Mouse (Mus musculus): Measurements from ENCODE around the gene Napsa.

Napsa gene

GRCm38 (mm10) chr7:44572956-44573484 is 840 bp downstream of the Napsa start:
- DNase-seq: no peak

GRCm38 (mm10) chr7:44576333-44576844 is 4.2 kb downstream of the Napsa start:
- no peak for DNase-seq

DNA sequence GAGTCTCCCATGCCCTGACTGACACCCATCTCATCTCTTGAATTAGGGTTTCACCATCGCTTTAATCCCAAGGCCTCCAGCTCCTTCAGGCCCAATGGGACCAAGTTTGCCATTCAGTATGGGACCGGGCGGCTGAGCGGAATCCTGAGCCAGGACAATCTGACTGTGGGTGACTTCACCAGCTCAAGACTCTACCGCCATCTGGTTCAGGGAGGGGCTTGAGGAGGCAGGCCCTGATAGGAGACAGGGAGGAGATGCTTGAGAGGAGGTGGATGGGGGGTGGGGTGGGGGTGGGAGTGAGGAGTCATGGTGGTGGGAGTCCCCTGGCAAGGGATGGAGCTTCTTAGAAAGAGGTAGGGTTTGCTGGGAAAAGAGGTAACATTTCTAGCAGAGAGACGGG is 9.5 kb downstream of the Napsa start:
- no peak for DNase-seq

DNA sequence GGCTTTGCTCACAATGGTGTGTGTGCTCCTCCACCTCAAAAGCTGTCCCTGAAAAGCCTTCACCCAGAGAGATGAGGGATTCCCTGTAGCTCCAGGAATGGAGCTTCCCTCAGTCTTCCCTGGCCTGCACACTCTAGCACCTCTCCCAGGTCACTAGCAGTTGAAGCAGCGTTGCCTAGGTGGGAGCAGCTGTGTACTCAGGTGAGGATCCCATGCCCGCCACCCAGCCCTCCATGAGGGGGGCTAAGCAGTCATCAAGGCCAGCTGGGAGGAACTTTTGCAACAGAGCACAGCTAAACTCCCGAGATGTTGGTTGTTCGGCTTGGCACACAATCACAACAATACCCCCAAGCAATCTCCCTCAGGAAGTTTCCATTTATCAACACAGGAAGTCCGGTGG is 10.5 kb downstream of the Napsa start:
- DNase-seq: no peak

GRCm38 (mm10) chr7:44583146-44583545 is 11.0 kb downstream of the Napsa start:
- DNase-seq: no peak

- no peak for DNase-seq
Measured at GRCm38 (mm10) chr7:44584265-44584804, 12.2 kb downstream of the Napsa start.

DNA sequence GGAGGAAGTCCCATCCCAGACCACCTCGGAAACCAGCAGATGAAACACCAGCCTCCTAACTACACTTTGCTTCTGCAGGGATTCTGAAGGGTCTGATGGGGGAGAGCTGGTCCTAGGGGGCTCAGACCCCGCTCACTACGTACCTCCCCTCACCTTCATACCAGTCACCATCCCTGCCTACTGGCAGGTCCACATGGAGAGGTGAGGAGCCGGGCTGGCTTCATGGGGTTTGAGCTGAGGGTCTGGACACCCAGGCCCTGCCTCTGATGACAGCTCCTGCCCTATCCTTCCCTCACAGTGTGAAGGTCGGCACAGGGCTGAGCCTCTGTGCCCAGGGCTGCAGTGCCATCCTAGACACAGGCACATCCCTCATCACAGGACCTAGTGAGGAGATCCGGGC is 12.7 kb downstream of the Napsa start:
- no peak for DNase-seq

GRCm38 (mm10) chr7:44585606-44586005 is 13.4 kb downstream of the Napsa start:
- DNase-seq: no peak

DNA sequence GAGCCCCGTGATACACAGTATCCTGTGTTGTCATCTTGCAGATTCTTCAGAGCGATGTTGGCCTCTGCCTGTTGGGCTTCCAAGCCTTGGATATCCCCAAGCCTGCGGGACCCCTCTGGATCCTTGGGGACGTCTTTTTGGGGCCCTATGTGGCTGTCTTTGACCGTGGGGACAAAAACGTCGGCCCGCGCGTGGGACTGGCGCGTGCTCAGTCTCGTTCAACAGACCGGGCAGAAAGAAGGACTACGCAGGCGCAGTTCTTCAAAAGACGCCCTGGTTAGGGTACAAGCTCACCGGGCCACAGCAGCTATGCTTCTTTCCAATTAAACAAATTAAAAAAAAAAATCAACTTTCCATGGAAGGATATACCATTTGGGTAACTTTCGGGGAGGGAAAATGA is 14.3 kb downstream of the Napsa start:
- no peak for DNase-seq

GRCm38 (mm10) chr7:44586930-44587329 is 14.8 kb downstream of the Napsa start:
- DNase-seq: no peak

DNA sequence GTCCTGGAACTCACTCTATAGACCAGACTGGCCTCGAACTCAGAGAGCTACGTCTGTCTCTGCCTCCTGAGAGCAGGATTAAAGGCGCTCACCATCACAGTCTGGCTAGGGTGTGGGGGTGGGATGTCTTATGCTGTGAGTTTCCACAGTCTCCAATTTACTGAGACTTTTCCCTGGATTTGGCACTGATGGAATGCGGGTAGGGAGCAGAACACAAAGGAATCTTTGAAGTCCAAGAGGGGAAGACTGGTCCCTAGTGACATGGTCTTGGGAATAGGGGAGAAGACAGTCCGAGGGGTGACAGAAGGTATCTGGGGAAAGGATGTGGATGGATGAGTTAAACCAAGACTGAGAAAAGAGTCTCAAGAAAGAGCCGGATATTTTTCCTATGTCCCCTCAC is 15.5 kb downstream of the Napsa start:
- DNase-seq: no peak

DNA sequence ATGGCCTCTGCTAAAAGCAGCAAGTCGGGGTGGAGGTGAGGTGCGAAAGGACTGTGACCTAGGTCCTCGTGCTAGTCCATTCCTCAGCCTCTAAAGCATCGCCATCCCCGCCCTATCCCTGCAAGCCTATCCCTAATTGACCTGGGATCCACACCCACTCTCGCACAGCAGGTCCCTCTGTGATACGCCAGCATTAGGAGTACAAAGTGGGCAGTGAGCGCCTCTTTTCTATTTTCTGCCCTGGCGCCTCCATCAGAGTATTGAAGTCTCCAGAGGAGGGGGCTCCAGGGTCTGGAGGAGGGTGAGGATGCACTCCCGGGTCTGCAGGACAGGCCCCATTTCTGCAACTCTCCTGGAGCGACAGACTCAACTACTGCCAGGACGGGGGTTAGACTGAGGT is 16.2 kb downstream of the Napsa start:
- no peak for DNase-seq

DNA sequence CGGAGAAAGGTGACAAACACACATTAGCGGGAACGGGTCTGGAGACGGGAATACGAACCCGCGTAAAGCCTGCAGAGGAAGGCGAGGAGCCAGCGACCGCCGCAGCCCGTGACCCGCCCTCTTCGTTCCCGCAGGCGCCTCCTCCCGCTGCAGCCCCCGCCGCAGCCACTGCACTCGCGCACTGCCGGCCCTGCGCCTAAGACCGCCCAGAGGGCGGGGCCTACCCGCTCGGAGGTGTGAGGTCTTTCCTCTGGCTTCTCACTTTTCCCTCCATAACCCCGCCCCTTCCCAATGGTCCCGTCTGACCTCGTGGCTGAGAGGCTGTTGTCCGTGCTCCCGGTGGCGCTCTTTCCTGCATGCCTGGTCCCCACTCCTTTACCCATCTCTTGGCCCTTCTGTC is 17.0 kb downstream of the Napsa start:
- peak; percentile 92 for DNase-seq

DNA sequence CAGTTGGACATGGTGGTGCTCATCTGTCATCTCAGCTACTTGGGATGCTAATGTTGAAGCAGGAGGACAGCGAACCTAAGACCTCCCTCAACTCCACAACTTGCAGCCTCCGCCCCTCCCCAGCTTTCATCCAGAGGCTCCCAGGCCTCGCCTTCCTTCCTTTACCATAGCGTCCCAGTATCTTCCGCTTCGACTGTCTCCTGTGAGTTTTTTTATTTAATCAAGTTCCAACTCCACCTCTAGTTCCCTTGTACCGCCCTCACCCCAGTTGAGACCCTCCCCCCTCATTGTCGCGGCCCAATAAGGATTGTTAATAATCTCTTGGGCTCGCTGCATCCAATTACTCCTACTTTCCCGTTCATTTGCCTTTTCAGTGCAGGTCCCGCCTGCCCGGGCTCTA is 17.8 kb downstream of the Napsa start:
- DNase-seq: peak; percentile 54

GRCm38 (mm10) chr7:44590402-44591347 is 18.5 kb downstream of the Napsa start, which contains the start of gene Kcnc3:
Kcnc3 (plus strand) TSS chr7:44590664.
- peak; percentile 98 for DNase-seq

- peak; percentile 32 for DNase-seq
Measured at GRCm38 (mm10) chr7:44591348-44592116, 19.4 kb downstream of the Napsa start.

DNA sequence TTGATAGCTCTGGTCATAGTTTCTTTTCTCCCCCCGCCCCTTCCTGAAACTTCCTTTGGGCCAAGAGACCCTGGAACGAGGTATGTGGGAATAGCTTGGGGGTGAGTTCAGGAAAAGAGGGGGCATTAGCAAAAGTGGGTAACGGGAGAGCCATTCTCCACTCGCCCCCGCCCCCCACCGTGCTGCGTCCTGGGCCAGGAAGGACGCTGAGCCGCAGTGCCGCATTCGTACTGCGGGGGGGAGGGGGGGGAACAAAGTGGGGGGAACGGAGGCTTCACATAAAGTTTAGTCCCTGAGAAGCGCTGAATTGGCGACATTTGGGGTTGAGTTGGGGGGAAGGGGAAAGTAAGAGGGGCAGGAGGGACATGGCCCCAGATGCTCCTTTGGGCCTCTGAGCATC is 20.9 kb downstream of the Napsa start:
- no peak for DNase-seq

DNA sequence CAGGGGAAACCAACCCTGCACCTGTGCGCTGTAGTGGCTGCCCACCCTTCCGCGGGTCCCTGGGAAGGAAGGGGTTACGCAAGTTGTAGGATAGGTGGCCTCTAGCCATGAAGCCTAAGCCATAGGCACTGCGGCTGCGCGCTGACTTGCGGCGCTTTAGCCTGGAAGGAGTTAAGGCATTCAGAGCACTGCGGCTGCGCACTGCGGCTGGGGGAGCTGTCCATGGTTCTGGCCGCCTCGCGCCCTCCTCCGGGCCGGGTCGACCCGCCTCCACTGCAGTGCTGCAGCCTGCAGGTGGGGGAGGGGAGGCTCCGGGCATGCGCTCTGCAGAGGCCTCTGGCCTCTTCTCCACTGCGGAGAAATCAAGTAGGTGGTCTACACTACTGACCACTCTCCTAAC is 21.6 kb downstream of the Napsa start:
- DNase-seq: peak; percentile 80

- no peak for DNase-seq
Measured at GRCm38 (mm10) chr7:44594291-44594690, 22.1 kb downstream of the Napsa start.

- DNase-seq: no peak
Measured at GRCm38 (mm10) chr7:44595131-44595561, 23.0 kb downstream of the Napsa start.

- no peak for DNase-seq
Measured at GRCm38 (mm10) chr7:44596051-44596450, 23.9 kb downstream of the Napsa start.

- DNase-seq: no peak
Measured at GRCm38 (mm10) chr7:44596996-44597538, 24.9 kb downstream of the Napsa start.

GRCm38 (mm10) chr7:44597666-44598065 is 25.5 kb downstream of the Napsa start:
- no peak for DNase-seq

Data from kidney, adult 11 months (tissue).